Mouse (Mus musculus) 416B (cell line): ENCODE data around the gene Noxo1.

Source experiments
- DNase-seq: peaks from one replicate; pipeline ENCODE4 v3.0.0; 2011; ENCODE audit warnings: low read depth

Noxo1 gene

GRCm38 (mm10) chr17:24677500-24678080, 18.4 kb upstream of the Noxo1 start:
- no peak for DNase-seq

DNA sequence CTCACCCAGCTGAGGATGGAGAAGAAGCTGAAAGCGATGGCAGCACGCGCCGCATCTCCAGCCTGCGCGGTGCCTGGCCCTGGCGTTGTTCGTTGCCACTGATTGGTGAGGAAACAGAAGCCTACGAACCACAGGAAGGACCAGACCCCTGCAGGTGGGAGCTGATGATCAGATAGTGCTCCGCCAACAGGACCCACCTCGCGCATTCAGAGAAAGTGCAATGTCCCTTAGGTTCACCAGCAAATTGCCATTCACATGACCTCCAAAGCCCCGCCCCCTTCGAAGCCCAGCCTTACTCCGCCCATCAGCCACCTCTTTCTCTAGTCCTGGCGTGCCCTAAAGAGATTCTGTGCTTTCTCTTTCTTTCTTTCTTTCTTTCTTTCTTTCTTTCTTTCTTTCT, 9.5 kb upstream of the Noxo1 start:
- peak; percentile 76 for DNase-seq

- peak; percentile 74 for DNase-seq
Observed at GRCm38 (mm10) chr17:24687146-24687595, 8.9 kb upstream of the Noxo1 start.

DNA sequence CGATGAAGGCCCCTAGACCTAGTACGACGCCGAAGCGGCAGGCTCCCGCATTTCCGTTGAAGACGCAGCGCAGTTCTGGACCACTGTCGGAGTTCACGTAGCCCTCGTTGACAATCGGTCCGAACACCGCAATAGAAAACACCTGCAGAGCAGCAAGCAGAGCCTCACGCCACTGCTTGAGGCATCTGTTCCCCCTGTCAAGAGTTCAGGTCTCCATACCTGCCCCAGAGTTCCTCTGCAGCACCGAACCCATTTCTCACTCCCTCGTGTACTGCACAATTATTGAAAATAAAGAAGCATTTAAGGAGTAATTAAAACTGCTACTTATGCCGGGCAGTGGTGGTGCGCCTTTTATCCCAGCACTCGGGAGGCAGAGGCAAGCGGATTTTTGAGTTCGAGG, 8.4 kb upstream of the Noxo1 start:
- DNase-seq = no peak

GRCm38 (mm10) chr17:24689251-24690081, 6.6 kb upstream of the Noxo1 start, which contains the start of gene Syngr3:
Syngr3 (minus strand) TSS chr17:24689955.
- no peak for DNase-seq

- DNase-seq = no peak
Observed at GRCm38 (mm10) chr17:24692385-24692784, 3.6 kb upstream of the Noxo1 start.

DNA sequence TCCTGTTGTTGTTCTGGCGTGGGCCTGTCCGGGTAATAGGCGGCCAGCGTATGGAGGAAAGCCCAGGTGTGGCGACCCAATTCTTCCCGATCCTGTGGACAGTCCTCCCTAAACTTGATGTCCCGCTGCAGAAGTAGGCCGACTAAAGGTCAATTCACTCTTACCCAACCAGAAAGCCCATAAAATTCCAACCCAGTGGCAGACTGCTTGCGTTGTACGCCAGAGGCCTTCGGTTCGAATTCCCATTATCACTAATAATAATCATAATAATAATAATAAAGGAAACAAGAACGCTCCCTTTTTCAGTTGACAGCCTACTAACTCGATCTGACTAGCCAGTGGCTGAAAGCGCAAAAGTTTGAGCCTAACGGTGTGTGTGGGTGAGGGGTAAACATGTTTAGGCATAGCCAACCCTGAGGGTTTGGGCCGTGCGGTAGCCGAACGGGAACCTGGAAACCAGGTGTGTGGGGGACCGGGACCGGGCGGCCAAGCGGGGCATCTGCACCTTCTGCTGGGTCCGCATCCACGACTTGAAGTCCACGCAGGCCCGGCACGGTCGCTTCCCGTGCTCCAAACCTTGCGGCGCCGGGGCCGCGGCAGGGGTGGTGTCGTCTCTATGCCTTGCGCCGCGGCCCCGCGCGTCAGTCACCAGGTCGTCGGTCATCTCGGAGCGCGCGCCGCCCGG, 566 bp upstream of the Noxo1 start:
- DNase-seq = peak; percentile 39

DNA sequence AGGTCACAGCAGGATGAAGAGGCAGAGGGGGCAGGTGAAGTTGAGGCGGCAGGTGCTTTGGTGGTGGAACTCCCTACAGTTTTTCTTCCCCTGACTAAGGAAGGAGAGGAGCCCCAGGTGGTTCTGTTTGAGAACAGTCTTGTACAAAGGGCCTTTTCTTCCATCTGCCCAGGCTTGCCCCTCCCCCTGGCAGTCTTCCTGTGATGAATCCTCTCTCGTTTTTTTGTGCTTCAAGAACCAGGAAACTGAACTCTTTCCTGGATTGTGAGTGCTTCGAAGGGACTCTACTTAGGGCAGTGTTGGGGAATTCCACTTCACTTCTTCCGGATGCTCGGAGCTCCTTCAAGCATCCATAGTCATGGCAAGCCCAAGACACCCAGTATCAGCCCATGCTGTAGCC, 2.0 kb downstream of the Noxo1 start:
- DNase-seq = no peak

DNA sequence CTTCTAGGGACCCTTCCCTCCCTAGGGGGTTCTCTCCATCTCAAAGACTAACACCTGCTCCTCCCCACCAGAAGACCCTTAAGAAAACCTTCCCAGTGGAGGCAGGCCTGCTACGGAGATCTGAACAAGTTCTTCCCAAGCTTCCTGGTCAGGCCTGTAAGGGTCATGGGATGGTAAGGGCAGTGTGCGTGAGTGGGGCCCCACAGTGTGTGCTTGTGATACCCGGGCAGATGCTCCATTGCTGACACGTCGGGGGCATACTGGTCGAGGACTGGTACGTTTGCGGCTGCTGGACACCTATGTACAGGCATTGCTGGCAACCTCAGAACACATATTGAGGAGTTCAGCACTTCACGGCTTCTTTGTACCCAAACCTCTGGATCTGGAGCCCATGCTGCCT, 2.7 kb downstream of the Noxo1 start:
- no peak for DNase-seq

- no peak for DNase-seq
Observed at GRCm38 (mm10) chr17:24699473-24699872, 3.4 kb downstream of the Noxo1 start.

- no peak for DNase-seq
Observed at GRCm38 (mm10) chr17:24701251-24701650, 5.2 kb downstream of the Noxo1 start.

GRCm38 (mm10) chr17:24705821-24706220, 9.8 kb downstream of the Noxo1 start:
- DNase-seq = no peak

GRCm38 (mm10) chr17:24706982-24707800, 11.2 kb downstream of the Noxo1 start, which contains the start of gene Tbl3:
Tbl3 (minus strand) TSS chr17:24707660.
- DNase-seq = peak; percentile 95

GRCm38 (mm10) chr17:24707801-24708425, 11.9 kb downstream of the Noxo1 start:
- peak; percentile 59 for DNase-seq

GRCm38 (mm10) chr17:24708646-24709045, 12.6 kb downstream of the Noxo1 start:
- DNase-seq = peak; percentile 87

- DNase-seq = no peak
Observed at GRCm38 (mm10) chr17:24715556-24715955, 19.5 kb downstream of the Noxo1 start.

DNA sequence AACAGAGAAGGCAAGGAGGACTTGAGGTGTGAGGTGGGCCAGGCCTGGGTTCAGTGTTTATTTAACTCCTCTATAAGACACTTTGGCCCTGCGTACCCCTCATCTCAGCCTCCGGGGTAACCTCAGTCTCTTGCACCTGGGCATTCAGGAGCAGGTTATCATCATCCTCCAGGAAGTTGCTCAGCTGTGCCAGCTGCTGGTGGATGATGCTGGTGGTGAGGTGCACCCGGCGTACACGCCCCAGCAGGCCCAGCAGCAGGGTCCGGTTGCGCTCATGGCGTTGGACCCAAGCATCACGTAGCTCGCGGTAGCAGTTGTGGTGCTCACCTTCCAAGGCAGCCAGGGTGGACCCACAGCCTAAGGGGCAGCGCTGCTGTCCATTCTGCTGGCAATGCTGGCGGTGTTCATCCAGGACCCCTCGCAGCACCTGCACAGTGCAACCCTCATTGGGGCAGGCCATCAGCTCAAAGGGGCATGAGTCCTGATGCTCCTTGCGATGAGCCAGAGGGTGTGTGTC, 20.2 kb downstream of the Noxo1 start:
- DNase-seq = no peak

GRCm38 (mm10) chr17:24717943-24718342, 21.9 kb downstream of the Noxo1 start, which contains the start of the genes Rnf151 and Rps2:
Rnf151 (minus strand) TSS chr17:24718063.
Rps2 (plus strand) TSS chr17:24718116.
- no peak for DNase-seq

DNA sequence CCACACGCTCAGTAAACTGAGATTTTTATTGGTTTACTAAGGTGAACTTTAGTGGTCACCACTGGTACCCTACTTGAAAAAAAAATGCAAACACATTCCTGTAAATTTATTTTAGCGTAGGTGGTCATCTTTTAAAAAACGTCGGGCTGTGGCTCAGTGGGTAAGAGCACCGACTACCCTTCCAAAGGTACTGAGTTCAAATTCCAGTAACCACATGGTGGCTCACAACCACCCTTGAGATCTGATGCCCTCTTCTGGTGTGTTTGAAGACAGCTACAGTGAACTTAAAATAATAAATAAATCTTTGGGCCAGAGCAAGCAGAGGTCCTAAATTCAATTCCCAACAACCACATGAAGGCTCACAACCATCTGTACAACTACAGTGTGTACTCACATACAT, 22.9 kb downstream of the Noxo1 start:
- DNase-seq = peak; percentile 39

DNA sequence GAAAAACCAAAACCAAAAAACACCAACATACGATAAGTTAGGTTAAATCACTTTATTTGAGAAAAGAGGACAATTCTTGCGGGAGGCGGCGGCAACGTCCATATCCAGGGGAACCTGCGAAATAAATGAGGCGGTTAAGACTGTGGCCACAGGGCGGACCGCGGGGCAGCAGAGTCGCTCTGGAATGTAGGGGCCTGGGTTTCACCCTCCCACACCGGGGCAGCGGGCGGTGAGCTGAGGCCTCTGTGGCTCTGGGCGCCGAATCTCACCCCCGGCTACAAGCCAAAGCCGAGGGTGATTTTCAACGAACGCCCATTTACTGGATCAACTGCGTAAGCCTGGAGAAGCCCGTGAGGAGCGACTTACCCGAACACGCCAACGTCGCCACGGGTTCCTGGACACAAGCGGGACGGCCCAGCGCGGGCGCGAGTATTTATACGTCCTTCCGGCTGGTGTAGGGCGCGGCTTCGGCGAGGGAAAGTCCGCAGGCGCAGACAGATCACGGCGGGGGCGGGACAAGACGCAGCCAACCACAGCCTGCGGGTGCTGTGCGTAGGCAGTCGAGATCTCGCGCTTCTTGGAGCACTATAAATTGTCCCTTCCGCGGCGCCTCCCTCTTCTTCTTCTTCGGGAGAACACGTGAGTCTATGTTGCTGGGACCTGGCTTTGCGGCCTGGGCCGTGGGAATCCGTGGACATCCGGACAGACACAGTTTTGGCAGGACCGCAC, 23.6 kb downstream of the Noxo1 start:
- DNase-seq = peak; percentile 99
